Mouse (Mus musculus) myocyte (in vitro differentiated cells): Measurements from ENCODE around the gene Net1.

ENCODE experiments used
- E2F4 ChIP-seq: IDR thresholded peaks from one replicate; pipeline ENCODE4 v1.6.1; 2011; ENCODE audit warnings: mild to moderate bottlenecking, control low read depth, moderate library complexity; ENCODE audit not compliant: insufficient read depth
- MAX ChIP-seq: IDR thresholded peaks from one replicate; pipeline ENCODE4 v1.6.1; 2011; ENCODE audit warnings: low read depth, mild to moderate bottlenecking, control low read depth
- MYOD1 ChIP-seq, 3 experiments: IDR thresholded peaks; one replicate each; pipeline ENCODE4 v1.6.1; 2011; ENCODE audit warnings: control low read depth in 2 of 3, low read depth in 2 of 3, mild to moderate bottlenecking in 2 of 3, moderate library complexity in 1 of 3; ENCODE audit not compliant: insufficient read length in 2 of 3, control insufficient read depth in 1 of 3
- MYOG ChIP-seq, 3 experiments: IDR thresholded peaks; one replicate each; pipeline ENCODE4 v1.6.1; 2011; ENCODE audit warnings: control low read depth in 2 of 3, low read depth in 2 of 3, mild to moderate bottlenecking in 2 of 3; ENCODE audit not compliant: insufficient read length in 2 of 3, control insufficient read depth in 1 of 3, insufficient read depth in 1 of 3
- POLR2A ChIP-seq: IDR thresholded peaks from one replicate; pipeline ENCODE4 v1.6.1; 2011; ENCODE audit warnings: low read depth, mild to moderate bottlenecking, control low read depth, moderate library complexity; ENCODE audit not compliant: insufficient read length
- POLR2AphosphoS2 ChIP-seq: IDR thresholded peaks from one replicate; pipeline ENCODE4 v1.6.1; 2011; ENCODE audit warnings: low read depth, control low read depth; ENCODE audit not compliant: insufficient read length
- REST ChIP-seq: IDR thresholded peaks from one replicate; pipeline ENCODE4 v1.6.1; 2011; ENCODE audit warnings: mild to moderate bottlenecking, control low read depth, moderate library complexity; ENCODE audit not compliant: insufficient read depth, insufficient read length
- TCF12 ChIP-seq: IDR thresholded peaks from one replicate; pipeline ENCODE4 v1.6.1; 2011; ENCODE audit warnings: mild to moderate bottlenecking, control low read depth; ENCODE audit not compliant: poor library complexity, insufficient read depth, severe bottlenecking
- TCF3 ChIP-seq: IDR thresholded peaks from one replicate; pipeline ENCODE4 v1.6.1; 2011; ENCODE audit warnings: low read depth, control low read depth; ENCODE audit not compliant: insufficient read length
- USF1 ChIP-seq: IDR thresholded peaks from one replicate; pipeline ENCODE4 v1.6.1; 2011; ENCODE audit warnings: low read depth, mild to moderate bottlenecking, control low read depth, moderate library complexity

DNA sequence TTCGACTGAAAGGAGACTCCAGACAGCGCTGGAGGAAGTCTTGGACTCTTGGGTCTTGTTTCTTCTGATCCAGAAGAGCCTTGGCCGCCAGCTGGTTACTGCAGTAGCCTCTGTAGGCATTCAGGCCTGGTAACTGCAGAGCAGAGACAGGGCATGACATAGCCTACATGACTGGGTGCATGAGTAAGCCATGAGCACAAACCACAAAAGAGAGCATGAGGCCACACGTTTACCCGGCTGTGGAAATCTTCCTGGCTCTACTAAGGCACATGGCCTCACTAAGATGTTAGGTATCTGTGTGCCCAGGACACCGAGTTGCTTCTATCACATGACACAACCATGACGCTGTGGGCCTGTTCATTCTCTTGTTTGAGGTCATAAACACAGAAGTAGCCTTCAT lies 31.4 kb downstream of the Net1 start:
- peak; percentile 23 for TF ChIP-seq USF1
- TF ChIP-seq POLR2A, result no peak
- no peak for TF ChIP-seq POLR2AphosphoS2
- no peak for TF ChIP-seq TCF12
- TF ChIP-seq E2F4, result no peak
- TF ChIP-seq MYOG (IDR thresholded peaks at IDR 0.05; ENCODE audit: control insufficient read depth in 1 of 3, insufficient read depth in 1 of 3, insufficient read length in 2 of 3, low read depth in 2 of 3), result peak in 1 of 3 experiments; percentile 54
- peak in 1 of 3 experiments; percentile 47 for TF ChIP-seq MYOD1 (IDR thresholded peaks at IDR 0.05; ENCODE audit: control insufficient read depth in 1 of 3, insufficient read length in 2 of 3, low read depth in 2 of 3)
- TF ChIP-seq REST, result no peak
- TF ChIP-seq MAX, result no peak
- peak; percentile 5 for TF ChIP-seq TCF3
